In the genomic region with DNA sequence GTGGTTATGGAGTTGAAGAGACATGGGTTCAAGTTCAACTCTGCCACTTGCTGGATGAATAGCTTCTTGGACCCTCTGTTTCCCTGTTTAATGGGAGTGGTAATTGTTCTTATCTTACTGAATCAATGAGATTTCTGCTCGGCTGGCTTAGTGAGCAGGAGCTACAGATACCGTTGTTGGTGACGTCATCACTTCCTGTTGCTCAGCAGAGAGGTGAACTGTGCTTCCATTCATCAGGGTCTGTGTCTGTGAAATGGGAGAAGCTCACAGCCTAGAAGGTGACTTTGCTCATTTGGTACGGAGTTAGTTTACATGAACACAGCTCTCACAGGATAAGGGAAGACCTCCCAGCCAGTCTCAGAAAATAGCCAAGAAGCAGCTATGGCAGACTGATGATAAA, we compare ENCODE assay signal across 17 mouse cellular contexts. TPM values are rescaled to one million over a fixed set of nuclear protein-coding genes. Genes with fewer than 3 reads are reported as not detected.
"Had no signal": no experiment of that assay in that cellular context is flagged by ENCODE, and none has a peak within 500 bp of the region (broad histone marks: within the 10 kb centered on the region; RNA-seq: fewer than 3 reads in every experiment).

No protein-coding gene starts in this region.

- H3K36me3 ChIP-seq: limb, embryonic 15.5 days; liver, embryonic 12.5 days; midbrain, embryonic 15.5 days had no signal

- H3K4me1 ChIP-seq: liver, embryonic 12.5 days had no signal

- ATAC-seq: liver, embryonic 12.5 days; midbrain, embryonic 15.5 days had no signal

- H3K9ac ChIP-seq: limb, embryonic 15.5 days; liver, embryonic 12.5 days; lung, embryonic 14.5 days; midbrain, embryonic 15.5 days had no signal

- H3K27ac ChIP-seq: kidney, postnatal 0 days; limb, embryonic 15.5 days; liver, embryonic 12.5 days; macrophage; midbrain, embryonic 15.5 days had no signal

- H3K4me3 ChIP-seq: limb, embryonic 15.5 days; liver, embryonic 12.5 days; megakaryocyte, embryonic 14.5 days; midbrain, embryonic 15.5 days had no signal

- DNase-seq: kidney, adult 11 months; kidney, adult 9 months; kidney, postnatal 36 days; lung, embryonic 14.5 days; lung, postnatal 10 days; thymus, postnatal 25 days had no signal

- H3K9me3 ChIP-seq: limb, embryonic 15.5 days; liver, embryonic 12.5 days; megakaryocyte, embryonic 14.5 days; midbrain, embryonic 15.5 days had no signal

RNA-seq across cellular contexts. Expression of a gene that starts 22.4 kb away (rescaled TPM):
- total RNA-seq: layer of hippocampus, postnatal 14 days; left cerebral cortex, adult 18-20 months; left cerebral cortex, postnatal 14 days; monocyte, adult 5-6 weeks had no signal
- polyA plus RNA-seq: kidney, postnatal 0 days; macrophage; midbrain, embryonic 11.5 days had no signal

RNA-seq across cellular contexts. Expression of a gene that starts 42.4 kb away (rescaled TPM):
- total RNA-seq: monocyte, adult 5-6 weeks had no signal
- polyA plus RNA-seq: macrophage had no signal
